Comparison of ENCODE assay signal across 19 mouse cellular contexts in the genomic region with DNA sequence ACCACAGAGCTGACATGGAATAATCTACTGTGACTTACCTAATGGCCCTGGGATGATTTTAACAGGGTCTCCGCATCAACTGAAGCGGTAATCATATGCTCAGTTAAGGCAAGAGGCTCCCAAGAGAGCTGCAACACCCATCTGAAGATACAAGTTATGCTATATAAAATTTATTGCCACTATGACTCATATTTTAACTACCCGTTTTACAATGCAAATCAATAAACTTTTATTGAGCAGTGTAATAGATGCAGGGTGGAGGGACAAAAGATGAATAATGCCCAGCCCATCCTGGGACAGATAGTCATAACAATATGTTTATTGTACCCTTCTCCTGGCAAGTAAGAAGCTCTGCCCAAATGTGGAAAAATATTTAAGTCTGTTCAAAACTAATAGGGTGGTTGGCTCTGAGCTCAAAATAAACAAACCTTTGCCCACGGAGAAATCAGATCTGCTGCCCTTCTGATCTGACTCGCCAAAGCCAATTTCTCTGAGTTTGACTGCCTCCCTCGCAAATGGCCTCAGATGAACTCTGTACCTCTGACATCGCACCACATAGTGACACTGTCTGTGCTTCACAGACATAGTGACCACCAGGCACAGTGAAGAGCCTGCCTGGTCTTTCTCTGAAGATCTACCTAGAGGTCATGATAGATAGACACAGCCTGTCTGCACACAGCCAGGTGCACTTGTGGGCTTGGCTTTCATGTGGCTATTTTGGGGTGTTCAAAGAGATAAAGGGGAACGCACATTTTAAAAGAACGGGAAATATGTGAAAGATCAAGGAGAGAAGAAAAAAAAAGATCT. TPM values are rescaled to one million over a fixed set of nuclear protein-coding genes. Genes with fewer than 3 reads are reported as not detected.
DNase-seq lines count a peak whose midpoint lies in the region; ATAC-seq and TF ChIP-seq lines count a peak whose summit lies in the region.
"Had no signal": no experiment of that assay in that cellular context is flagged by ENCODE, and none has a peak within 500 bp of the region (broad histone marks: within the 10 kb centered on the region; RNA-seq: fewer than 3 reads in every experiment).

No protein-coding gene starts in this region.

- H3K27ac ChIP-seq in midbrain, embryonic 15.5 days: no peak overlapping the region
- H3K27ac ChIP-seq in midbrain, embryonic 10.5 days (replicated peaks): no peak overlapping the region
- H3K27ac ChIP-seq in intestine, postnatal 0 days (ENCODE audit: low read depth, low read length): no peak overlapping the region
- H3K27ac ChIP-seq in hindbrain, embryonic 16.5 days (ENCODE audit: low read depth, low read length): no peak overlapping the region
- H3K27ac ChIP-seq in kidney, adult 2 months (ENCODE audit: insufficient read depth, low read depth, low read length): no peak overlapping the region
- H3K27ac ChIP-seq: heart, adult 2 months; hindbrain, embryonic 12.5 days; liver, embryonic 15.5 days; macrophage had no signal

- DNase-seq in midbrain, embryonic 10.5 days (ENCODE audit: low spot score): no peak
- peak; percentile 17 for DNase-seq in CD4-positive helper T cell, adult 2 months (ENCODE audit: low read depth, low spot score)
- peak; percentile 16 for DNase-seq in brain, adult 2 months (ENCODE audit: low read depth, low spot score)
- no peak for DNase-seq in kidney, adult 2 months
- DNase-seq: adrenal gland, adult 8-10 months; B cell, adult 2 months; cerebellum, adult 8-10 months; gastrocnemius, postnatal 14 days; heart, adult 2 months; kidney, postnatal 25 days; right cerebral cortex, postnatal 25 days had no signal

- ATAC-seq in midbrain, embryonic 15.5 days (replicated peaks): peak; percentile 56; the same call in 1 of the 2 replicates
- ATAC-seq in intestine, postnatal 0 days: peak; percentile 90
- no peak for ATAC-seq in hindbrain, embryonic 16.5 days
- ATAC-seq: forebrain, embryonic 16.5 days; lung, postnatal 0 days had no signal

- no peaks in the 10 kb centered on the region for H3K36me3 ChIP-seq in midbrain, embryonic 15.5 days (replicated peaks)
- H3K36me3 ChIP-seq in midbrain, embryonic 10.5 days: no peaks in the 10 kb centered on the region
- H3K36me3 ChIP-seq in intestine, postnatal 0 days (ENCODE audit: control insufficient read depth, insufficient read depth): no peaks in the 10 kb centered on the region
- no peaks in the 10 kb centered on the region for H3K36me3 ChIP-seq in hindbrain, embryonic 16.5 days (ENCODE audit: control insufficient read depth, insufficient read depth, low read length)
- no peaks in the 10 kb centered on the region for H3K36me3 ChIP-seq in kidney, adult 2 months (ENCODE audit: control insufficient read depth, insufficient read depth, low read length)
- H3K36me3 ChIP-seq: hindbrain, embryonic 12.5 days; liver, embryonic 15.5 days had no signal

- H3K9me3 ChIP-seq in midbrain, embryonic 15.5 days: no peaks in the 10 kb centered on the region
- H3K9me3 ChIP-seq in midbrain, embryonic 10.5 days (replicated peaks): no peaks in the 10 kb centered on the region
- no peaks in the 10 kb centered on the region for H3K9me3 ChIP-seq in intestine, postnatal 0 days (ENCODE audit: control insufficient read depth)
- no peaks in the 10 kb centered on the region for H3K9me3 ChIP-seq in hindbrain, embryonic 16.5 days (ENCODE audit: control insufficient read depth, low read length)
- H3K9me3 ChIP-seq: hindbrain, embryonic 12.5 days; liver, embryonic 15.5 days had no signal

- peaks cover 7% of the 10 kb centered on the region for H3K4me1 ChIP-seq in midbrain, embryonic 15.5 days
- peaks cover 3% of the 10 kb centered on the region; the same call in 1 of the 2 replicates for H3K4me1 ChIP-seq in midbrain, embryonic 10.5 days
- H3K4me1 ChIP-seq in intestine, postnatal 0 days (replicated peaks; ENCODE audit: control insufficient read depth, insufficient read depth, low read length): peaks cover 10% of the 10 kb centered on the region; the same call in 1 of the 2 replicates
- no peaks in the 10 kb centered on the region for H3K4me1 ChIP-seq in hindbrain, embryonic 16.5 days (ENCODE audit: control insufficient read depth, insufficient read depth, low read depth, low read length)
- no peaks in the 10 kb centered on the region for H3K4me1 ChIP-seq in kidney, adult 2 months (ENCODE audit: control insufficient read depth, insufficient read depth, low read length)
- H3K4me1 ChIP-seq: hindbrain, embryonic 12.5 days; liver, embryonic 15.5 days had no signal

- TF ChIP-seq POLR2A in kidney, adult 2 months (IDR thresholded peaks at IDR 0.05; ENCODE audit: low read depth, low read length): no peak

- H3K4me3 ChIP-seq in midbrain, embryonic 15.5 days: no peak overlapping the region
- H3K4me3 ChIP-seq in midbrain, embryonic 10.5 days: no peak overlapping the region
- no peak overlapping the region for H3K4me3 ChIP-seq in intestine, postnatal 0 days (ENCODE audit: low read depth, low read length)
- no peak overlapping the region for H3K4me3 ChIP-seq in hindbrain, embryonic 16.5 days (ENCODE audit: low read length)
- no peak overlapping the region for H3K4me3 ChIP-seq in kidney, adult 2 months (ENCODE audit: insufficient read depth, low read depth, low read length)
- H3K4me3 ChIP-seq: heart, adult 2 months; hindbrain, embryonic 12.5 days; liver, embryonic 15.5 days had no signal

- no peak overlapping the region for H3K9ac ChIP-seq in midbrain, embryonic 15.5 days
- no peak overlapping the region for H3K9ac ChIP-seq in intestine, postnatal 0 days (ENCODE audit: low read depth, low read length)
- no peak overlapping the region for H3K9ac ChIP-seq in hindbrain, embryonic 16.5 days (ENCODE audit: low read depth, low read length)
- H3K9ac ChIP-seq: hindbrain, embryonic 12.5 days; liver, embryonic 15.5 days had no signal

- no peak for TF ChIP-seq CTCF in intestine, postnatal 0 days (IDR thresholded peaks at IDR 0.05; ENCODE audit: low read depth)
- no peak for TF ChIP-seq CTCF in kidney, adult 2 months (conservative IDR thresholded peaks at IDR 0.05; ENCODE audit: insufficient read depth, insufficient read length, low read depth, low read length)

- H3K4me2 ChIP-seq in midbrain, embryonic 15.5 days: no peak overlapping the region
- peak overlapping the region; percentile 13; the same call in 1 of the 2 replicates for H3K4me2 ChIP-seq in intestine, postnatal 0 days (replicated peaks; ENCODE audit: low read depth)
- no peak overlapping the region for H3K4me2 ChIP-seq in hindbrain, embryonic 16.5 days (ENCODE audit: low read length)
- H3K4me2 ChIP-seq: hindbrain, embryonic 12.5 days; liver, embryonic 15.5 days had no signal

- no peaks in the 10 kb centered on the region for H3K27me3 ChIP-seq in midbrain, embryonic 15.5 days (replicated peaks)
- no peaks in the 10 kb centered on the region for H3K27me3 ChIP-seq in midbrain, embryonic 10.5 days (ENCODE audit: low read depth, poor library complexity, severe bottlenecking)
- H3K27me3 ChIP-seq in intestine, postnatal 0 days (replicated peaks; ENCODE audit: control insufficient read depth, insufficient read depth, low read length): no peaks in the 10 kb centered on the region
- no peaks in the 10 kb centered on the region for H3K27me3 ChIP-seq in hindbrain, embryonic 16.5 days (replicated peaks; ENCODE audit: control insufficient read depth, insufficient read depth, low read length)
- H3K27me3 ChIP-seq in kidney, adult 2 months (replicated peaks; ENCODE audit: control insufficient read depth, insufficient read depth, low read length): no peaks in the 10 kb centered on the region
- H3K27me3 ChIP-seq: hindbrain, embryonic 12.5 days; liver, embryonic 15.5 days had no signal

- 72% methylated on average over 9 of the region's 9 CpGs for whole genome bisulfite sequencing in midbrain, embryonic 15.5 days
- WGBS in midbrain, embryonic 10.5 days: 85% methylated on average over 9 of the region's 9 CpGs
- WGBS in intestine, postnatal 0 days: 27% methylated on average over 9 of the region's 9 CpGs
- WGBS in hindbrain, embryonic 16.5 days: 77% methylated on average over 9 of the region's 9 CpGs
- WGBS in kidney, adult 2 months: 51% methylated on average over 9 of the region's 9 CpGs

RNA-seq across cellular contexts. Expression of gene Lysmd4, which starts 53.4 kb away (rescaled TPM):
- polyA plus RNA-seq in midbrain, embryonic 15.5 days (2015; fragmentation: Nextera tagmentation; extraction: Ambion mirVana): 35.4 and 36.2 TPM in 2 replicates
- polyA plus RNA-seq in midbrain, embryonic 10.5 days (2016; fragmentation: Nextera tagmentation; extraction: Ambion mirVana): 13.0 and 17.0 TPM in 2 replicates
- 9.3 and 9.6 TPM in 2 replicates for polyA plus RNA-seq in intestine, postnatal 0 days (2015; fragmentation: Nextera tagmentation; extraction: Ambion mirVana)
- polyA plus RNA-seq in hindbrain, embryonic 16.5 days (2015; fragmentation: Nextera tagmentation; extraction: Ambion mirVana): 37.5 and 41.2 TPM in 2 replicates
- 11.0 and 11.2 TPM in 2 replicates for polyA plus RNA-seq in kidney, adult 2 months (2012; rRNA removed)

Comparison
In these comparisons a context has a peak if more than half of its experiments do, and no peak if none do; other contexts are left out.
1. DNase-seq: peak in CD4-positive helper T cell, adult 2 months (single experiment) and brain, adult 2 months (single experiment); none in midbrain, embryonic 10.5 days (single experiment) and kidney, adult 2 months (single experiment).